Mouse (Mus musculus) effector memory CD4-positive, alpha-beta T cell, adult 7 months (primary cell): ENCODE measurements around the gene Sh2d2a. TPM values are rescaled to one million over a fixed set of nuclear protein-coding genes. Genes with fewer than 3 reads are reported as not detected.

Source experiments
- polyA plus RNA-seq: library from polyadenylated mRNA; unstranded; fragments of 100-300 nt; shearing (Covaris generic); gene quantifications from one replicate; pipeline ENCODE4 v1.2.1, GENCODE M21; 2017

The Sh2d2a gene
- 505 TPM for polyA plus RNA-seq

GRCm38 (mm10) chr3:87846650-87847110 lies at the start of gene Sh2d2a:
Gene Sh2d2a, plus strand, starts transcription at chr3:87846755.

DNA sequence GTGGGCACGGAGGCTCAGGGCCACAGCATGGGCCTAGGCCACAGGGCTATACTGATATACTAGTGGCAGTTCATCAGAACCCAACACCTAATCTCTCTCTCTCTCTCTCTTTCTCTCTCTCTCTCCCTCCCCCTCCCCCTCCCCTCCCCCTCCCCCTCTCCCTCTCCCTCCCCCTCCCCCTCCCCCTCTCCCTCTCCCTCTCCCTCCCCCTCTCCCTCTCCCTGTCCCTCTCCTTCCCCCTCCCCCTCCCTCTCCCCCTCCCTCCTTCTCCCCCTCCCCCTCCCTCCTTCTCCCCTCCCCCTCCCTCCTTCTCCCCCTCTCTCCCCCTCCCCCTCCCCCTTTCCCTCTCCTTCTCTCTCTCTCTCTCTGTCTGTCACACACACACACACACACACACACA lies 22.3 kb upstream of the Sh2d2a start, which contains the start of gene Pear1:
Gene Pear1 (minus strand): TSS at position 101 of the 400 bp plus-strand sequence.

GRCm38 (mm10) chr3:87885281-87886003 lies 38.9 kb downstream of the Sh2d2a start, which contains the start of gene Prcc:
Gene Prcc, minus strand, starts transcription at chr3:87885608.

Other genes starting within 250 kb of the Sh2d2a start
- 6.6 TPM for gene Arhgef11, start 229.2 kb upstream of the Sh2d2a start, polyA plus RNA-seq
- not detected for gene Lrrc71, start 98.1 kb upstream of the Sh2d2a start, polyA plus RNA-seq
- gene Ntrk1, start 51.6 kb upstream of the Sh2d2a start, polyA plus RNA-seq: not detected
- gene Insrr, start 49.8 kb upstream of the Sh2d2a start, polyA plus RNA-seq: 0.37 TPM
- gene Pear1, start 22.4 kb upstream of the Sh2d2a start, polyA plus RNA-seq: 32.0 TPM
- 11.7 TPM for gene Prcc, start 38.9 kb downstream of the Sh2d2a start, polyA plus RNA-seq
- 142 TPM for gene Hdgf, start 59.6 kb downstream of the Sh2d2a start, polyA plus RNA-seq
- 136 TPM for gene Mrpl24, start 72.8 kb downstream of the Sh2d2a start, polyA plus RNA-seq
- 31.6 TPM for gene Isg20l2, start 83.6 kb downstream of the Sh2d2a start, polyA plus RNA-seq
- gene Rrnad1, start 84.0 kb downstream of the Sh2d2a start, polyA plus RNA-seq: 17.3 TPM
- gene Crabp2, start 101.9 kb downstream of the Sh2d2a start, polyA plus RNA-seq: not detected
- gene Nes, start 124.3 kb downstream of the Sh2d2a start, polyA plus RNA-seq: 0.37 TPM
- not detected for gene Bcan, start 153.5 kb downstream of the Sh2d2a start, polyA plus RNA-seq
- gene Hapln2, start 180.8 kb downstream of the Sh2d2a start, polyA plus RNA-seq: not detected
- gene Gpatch4, start 196.4 kb downstream of the Sh2d2a start, polyA plus RNA-seq: 12.0 TPM
- 47.5 TPM for gene Naxe, start 211.7 kb downstream of the Sh2d2a start, polyA plus RNA-seq
- not detected for gene Ttc24, start 231.5 kb downstream of the Sh2d2a start, polyA plus RNA-seq
- 0.30 TPM for gene Iqgap3, start 235.2 kb downstream of the Sh2d2a start, polyA plus RNA-seq